Comparison of ENCODE assay signal across 10 mouse cellular contexts in the genomic region with DNA sequence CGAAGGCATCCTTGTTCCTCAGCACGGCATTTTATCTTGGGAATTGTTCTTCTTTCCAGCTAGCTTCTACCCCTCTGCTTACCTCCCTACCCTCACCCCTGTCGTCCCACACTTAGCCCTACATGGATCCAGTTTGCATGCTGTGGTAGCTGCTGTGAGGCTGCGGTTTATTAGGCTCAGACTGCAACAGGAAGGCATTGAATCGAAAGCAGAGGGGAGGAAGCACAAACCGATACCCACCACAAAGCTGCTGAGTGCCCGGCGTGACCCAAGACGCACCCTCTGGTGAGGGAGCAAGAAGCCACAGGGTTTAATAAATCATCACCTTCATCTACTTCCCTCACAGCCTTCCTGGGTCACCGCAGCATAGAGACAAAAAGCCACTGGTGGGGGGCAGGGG. TPM values are rescaled to one million over a fixed set of nuclear protein-coding genes. Genes with fewer than 3 reads are reported as not detected.
DNase-seq lines count a peak whose midpoint lies in the region; ATAC-seq and TF ChIP-seq lines count a peak whose summit lies in the region.
"Had no signal": no experiment of that assay in that cellular context is flagged by ENCODE, and none has a peak within 500 bp of the region (broad histone marks: within the 10 kb centered on the region; RNA-seq: fewer than 3 reads in every experiment).

No protein-coding gene starts in this region.

- peak; percentile 28 for DNase-seq in gastrocnemius, postnatal 25 days
- DNase-seq in gastrocnemius, postnatal 4 days (ENCODE audit: low spot score in 2 of 2), result no peak
- no peak for DNase-seq in stomach, postnatal 0 days (ENCODE audit: low spot score)
- no peak for DNase-seq in testis, postnatal 14 days (ENCODE audit: low spot score)
- DNase-seq in urinary bladder, adult 18-20 months (ENCODE audit: low spot score in 2 of 2), result no peak

- 0 out of 2 replicates have a peak overlapping the region, but pooled peaks have one; percentile 18 for H3K4me2 ChIP-seq in intestine, postnatal 0 days (replicated peaks; ENCODE audit: low read depth)
- H3K4me2 ChIP-seq in stomach, postnatal 0 days (replicated peaks; ENCODE audit: low read depth), result peak overlapping the region; percentile 31

- 36% methylated on average over 10 of the region's 10 CpGs for WGBS in intestine, postnatal 0 days
- WGBS in stomach, postnatal 0 days, result 29% methylated on average over 10 of the region's 10 CpGs

- no peaks in the 10 kb centered on the region for H3K36me3 ChIP-seq in intestine, postnatal 0 days (ENCODE audit: control insufficient read depth, insufficient read depth)
- no peaks in the 10 kb centered on the region for H3K36me3 ChIP-seq in stomach, postnatal 0 days (ENCODE audit: control insufficient read depth, insufficient read depth, low read length)

- H3K9ac ChIP-seq in intestine, postnatal 0 days (ENCODE audit: low read depth, low read length), result no peak overlapping the region
- no peak overlapping the region for H3K9ac ChIP-seq in stomach, postnatal 0 days (ENCODE audit: low read length)

- H3K9me3 ChIP-seq in intestine, postnatal 0 days (ENCODE audit: control insufficient read depth), result no peaks in the 10 kb centered on the region
- no peaks in the 10 kb centered on the region for H3K9me3 ChIP-seq in stomach, postnatal 0 days (ENCODE audit: control insufficient read depth, low read length)

- no peaks in the 10 kb centered on the region; the same call in 1 of the 2 replicates for H3K4me1 ChIP-seq in brown adipose tissue, adult 24 weeks (ENCODE audit: control insufficient read depth, insufficient read depth, insufficient read length, low read length)
- no peaks in the 10 kb centered on the region for H3K4me1 ChIP-seq in intestine, postnatal 0 days (replicated peaks; ENCODE audit: control insufficient read depth, insufficient read depth, low read length)
- no peaks in the 10 kb centered on the region for H3K4me1 ChIP-seq in stomach, postnatal 0 days (replicated peaks; ENCODE audit: control insufficient read depth, insufficient read depth)

- no peak for ATAC-seq in intestine, postnatal 0 days
- ATAC-seq in megakaryocyte-erythroid progenitor cell, adult 5-6 weeks (replicated peaks; ENCODE audit: low FRiP score, low TSS enrichment, poor library complexity, severe bottlenecking), result peak; percentile 4; the same call in 1 of the 2 replicates
- ATAC-seq in stomach, postnatal 0 days (ENCODE audit: low FRiP score, low TSS enrichment), result no peak
- ATAC-seq: Patski had no signal

- no peak for TF ChIP-seq EP300 in stomach, postnatal 0 days (optimal IDR thresholded peaks at IDR 0.05)

- 0 out of 2 replicates have a peak overlapping the region, but pooled peaks have one; percentile 12 for H3K4me3 ChIP-seq in brown adipose tissue, adult 24 weeks (ENCODE audit: insufficient read depth, low read depth, low read length)
- no peak overlapping the region for H3K4me3 ChIP-seq in intestine, postnatal 0 days (ENCODE audit: low read depth, low read length)
- H3K4me3 ChIP-seq in stomach, postnatal 0 days (ENCODE audit: low read depth, low read length), result no peak overlapping the region
- H3K4me3 ChIP-seq: myocyte had no signal

- peak overlapping the region; percentile 19; the same call in 1 of the 2 replicates for H3K27ac ChIP-seq in brown adipose tissue, adult 24 weeks (replicated peaks; ENCODE audit: low read depth, low read length)
- no peak overlapping the region for H3K27ac ChIP-seq in intestine, postnatal 0 days (ENCODE audit: low read depth, low read length)
- H3K27ac ChIP-seq in stomach, postnatal 0 days (replicated peaks), result no peak overlapping the region

- H3K27me3 ChIP-seq in intestine, postnatal 0 days (replicated peaks; ENCODE audit: control insufficient read depth, insufficient read depth, low read length), result no peaks in the 10 kb centered on the region
- H3K27me3 ChIP-seq in stomach, postnatal 0 days (ENCODE audit: control insufficient read depth, insufficient read depth, low read length), result no peaks in the 10 kb centered on the region
- H3K27me3 ChIP-seq: Patski had no signal

- TF ChIP-seq CTCF in intestine, postnatal 0 days (IDR thresholded peaks at IDR 0.05; ENCODE audit: low read depth), result no peak
- no peak for TF ChIP-seq CTCF in stomach, postnatal 0 days (IDR thresholded peaks at IDR 0.05; ENCODE audit: low read depth)

RNA-seq across cellular contexts. Expression of a gene that starts 31.1 kb away (rescaled TPM):
- total RNA-seq in gastrocnemius, postnatal 25 days (2021), result 10 to 100 TPM; 26.0 to 26.3 TPM
- total RNA-seq in gastrocnemius, postnatal 4 days (2021), result 10 to 100 TPM; 54.6 to 65.0 TPM
- 53.2 and 65.3 TPM in 2 replicates for polyA plus RNA-seq in brown adipose tissue, adult 24 weeks (2012; ENCODE audit: insufficient read depth, insufficient read length, missing spikeins)
- 226 and 228 TPM in 2 replicates for polyA plus RNA-seq in intestine, postnatal 0 days (2015; fragmentation: Nextera tagmentation; extraction: Ambion mirVana)
- total RNA-seq in megakaryocyte-erythroid progenitor cell, adult 5-6 weeks (2014; fragmentation: Nextera tagmentation), result 38.9 and 51.7 TPM in 2 replicates
- 35.0 and 41.5 TPM in 2 replicates for total RNA-seq in megakaryocyte-erythroid progenitor cell, adult 5-6 weeks (2017)
- polyA plus RNA-seq in stomach, postnatal 0 days (2015; fragmentation: Nextera tagmentation; extraction: Ambion mirVana), result 88.6 and 90.6 TPM in 2 replicates

RNA-seq across cellular contexts. Expression of a gene that starts 43.6 kb away (rescaled TPM):
- total RNA-seq in gastrocnemius, postnatal 25 days (2021), result 1,000 to 10,000 TPM; 3,024 to 3,244 TPM
- total RNA-seq in gastrocnemius, postnatal 4 days (2021), result 1,000 to 10,000 TPM; 1,016 to 1,021 TPM
- 54.7 and 64.1 TPM in 2 replicates for polyA plus RNA-seq in brown adipose tissue, adult 24 weeks (2012; ENCODE audit: insufficient read depth, insufficient read length, missing spikeins)
- 10.0 and 12.4 TPM in 2 replicates for polyA plus RNA-seq in intestine, postnatal 0 days (2015; fragmentation: Nextera tagmentation; extraction: Ambion mirVana)
- total RNA-seq in megakaryocyte-erythroid progenitor cell, adult 5-6 weeks (2014; fragmentation: Nextera tagmentation), result 0.96 and 1.5 TPM in 2 replicates
- 1.2 and 3.4 TPM in 2 replicates for total RNA-seq in megakaryocyte-erythroid progenitor cell, adult 5-6 weeks (2017)
- polyA plus RNA-seq in stomach, postnatal 0 days (2015; fragmentation: Nextera tagmentation; extraction: Ambion mirVana), result 9.3 and 9.9 TPM in 2 replicates

Comparison
In these comparisons a context has a peak if more than half of its experiments do, and no peak if none do; other contexts are left out.
1. RNA of a gene that starts 43.6 kb away (total RNA-seq): 3,024 to 3,244 TPM in gastrocnemius, postnatal 25 days and 1,016 to 1,021 TPM in gastrocnemius, postnatal 4 days; 0.96 to 3.4 TPM in megakaryocyte-erythroid progenitor cell, adult 5-6 weeks; every median in the first group is over 100 times any median in the second.